Mouse (Mus musculus) neural tube, embryonic 10.5 days (tissue): ENCODE data around the gene Dsn1.

Experiments
- DNase-seq: peaks from one replicate; pipeline ENCODE4 v3.0.0-alpha.2; 2017; ENCODE audit warnings: low spot score; ENCODE audit errors: extremely low spot score

Dsn1 gene

GRCm38 (mm10) chr2:157027106-157028008, 20.4 kb upstream of the Dsn1 start:
- no peak for DNase-seq

- DNase-seq = no peak
Observed at GRCm38 (mm10) chr2:157021156-157021555, 14.2 kb upstream of the Dsn1 start.

GRCm38 (mm10) chr2:157019228-157019627, 12.3 kb upstream of the Dsn1 start:
- no peak for DNase-seq

- DNase-seq = no peak
Observed at GRCm38 (mm10) chr2:157016529-157017270, 9.7 kb upstream of the Dsn1 start.

- DNase-seq = no peak
Observed at GRCm38 (mm10) chr2:157012341-157012740, 5.4 kb upstream of the Dsn1 start.

GRCm38 (mm10) chr2:157010634-157011310, 3.8 kb upstream of the Dsn1 start:
- no peak for DNase-seq

- no peak for DNase-seq
Observed at GRCm38 (mm10) chr2:157010121-157010520, 3.2 kb upstream of the Dsn1 start.

GRCm38 (mm10) chr2:157008509-157008908, 1.6 kb upstream of the Dsn1 start:
- DNase-seq = no peak

GRCm38 (mm10) chr2:157007234-157007596, 261 bp upstream of the Dsn1 start:
- DNase-seq = no peak

- DNase-seq = no peak
Observed at GRCm38 (mm10) chr2:157002321-157002720, 4.6 kb downstream of the Dsn1 start.

- DNase-seq = no peak
Observed at GRCm38 (mm10) chr2:156998263-156998662, 8.7 kb downstream of the Dsn1 start.

GRCm38 (mm10) chr2:156996576-156996975, 10.4 kb downstream of the Dsn1 start:
- no peak for DNase-seq

- peak; percentile 95 for DNase-seq
Observed at GRCm38 (mm10) chr2:156991470-156992319, 15.3 kb downstream of the Dsn1 start, which contains the start of gene Ndrg3. TSS of gene Ndrg3 (minus strand) at chr2:156992056.

- DNase-seq = no peak
Observed at GRCm38 (mm10) chr2:156990727-156991431, 16.1 kb downstream of the Dsn1 start.

GRCm38 (mm10) chr2:156987316-156987715, 19.6 kb downstream of the Dsn1 start:
- DNase-seq = no peak

- DNase-seq = no peak
Observed at GRCm38 (mm10) chr2:156982864-156983263, 24.1 kb downstream of the Dsn1 start.

GRCm38 (mm10) chr2:156981291-156981690, 25.7 kb downstream of the Dsn1 start:
- DNase-seq = no peak

GRCm38 (mm10) chr2:156980059-156980458, 26.9 kb downstream of the Dsn1 start:
- no peak for DNase-seq

GRCm38 (mm10) chr2:156976711-156977110, 30.2 kb downstream of the Dsn1 start:
- no peak for DNase-seq

GRCm38 (mm10) chr2:156974967-156975366, 32.0 kb downstream of the Dsn1 start:
- no peak for DNase-seq
